Mouse (Mus musculus): ENCODE results near the gene Dab2. TPM values are rescaled to one million over a fixed set of nuclear protein-coding genes. Genes with fewer than 3 reads are reported as not detected.

The Dab2 gene
- polyA plus RNA-seq, 1 experiment from 2014 or later, result 47.5 TPM

- no peaks in the 10 kb centered on the region for H3K4me1 ChIP-seq (replicated peaks; ENCODE audit: control insufficient read depth, insufficient read depth, low read length)
- H3K36me3 ChIP-seq (ENCODE audit: control insufficient read depth, insufficient read depth, low read length), result no peaks in the 10 kb centered on the region
- H3K27me3 ChIP-seq (replicated peaks; ENCODE audit: control insufficient read depth, insufficient read depth, low read length), result no peaks in the 10 kb centered on the region
- H3K4me2 ChIP-seq (ENCODE audit: low read length), result no peak overlapping the region
- no peak overlapping the region for H3K27ac ChIP-seq (ENCODE audit: low read depth)
- H3K4me3 ChIP-seq (ENCODE audit: low read depth, low read length), result no peak overlapping the region
- no peaks in the 10 kb centered on the region for H3K9me3 ChIP-seq (ENCODE audit: control insufficient read depth, low read length)
- ATAC-seq (replicated peaks; ENCODE audit: low FRiP score, low TSS enrichment, low read depth), result no peak
- 87% methylated on average over 6 of the region's 6 CpGs for WGBS
- no peak overlapping the region for H3K9ac ChIP-seq (ENCODE audit: low read length)
- no peak for DNase-seq (ENCODE audit: low spot score)
Measured at GRCm38 (mm10) chr15:6406771-6407170, 107.2 kb downstream of the Dab2 start.

DNA sequence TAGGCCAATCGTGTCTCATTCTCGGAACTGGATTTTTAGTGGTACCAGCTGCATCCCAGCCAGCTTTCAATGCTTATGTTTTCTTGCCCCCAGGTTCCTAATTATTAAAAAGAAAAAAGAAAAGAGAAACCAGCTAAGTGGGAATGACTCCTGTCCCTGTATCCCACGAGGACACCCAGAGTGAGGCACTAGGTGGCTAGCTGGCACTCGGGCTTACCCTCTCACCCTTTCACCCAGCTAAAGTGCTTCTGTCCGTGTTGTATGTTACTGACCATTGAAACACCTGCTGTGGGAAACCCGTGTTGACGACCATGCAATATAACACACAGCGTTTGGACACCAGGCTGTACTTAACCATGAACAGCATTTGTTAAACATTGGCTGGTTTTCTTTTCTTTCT, 109.4 kb downstream of the Dab2 start:
- no peak overlapping the region for H3K9ac ChIP-seq (ENCODE audit: low read length)
- no peaks in the 10 kb centered on the region for H3K4me1 ChIP-seq (replicated peaks; ENCODE audit: control insufficient read depth, insufficient read depth, low read length)
- no peak overlapping the region for H3K4me3 ChIP-seq (ENCODE audit: low read depth, low read length)
- DNase-seq (ENCODE audit: low spot score), result no peak
- H3K36me3 ChIP-seq (ENCODE audit: control insufficient read depth, insufficient read depth, low read length), result no peaks in the 10 kb centered on the region
- no peak for ATAC-seq (replicated peaks; ENCODE audit: low FRiP score, low TSS enrichment, low read depth)
- H3K27me3 ChIP-seq (replicated peaks; ENCODE audit: control insufficient read depth, insufficient read depth, low read length), result no peaks in the 10 kb centered on the region
- H3K9me3 ChIP-seq (ENCODE audit: control insufficient read depth, low read length), result no peaks in the 10 kb centered on the region
- H3K4me2 ChIP-seq (ENCODE audit: low read length), result no peak overlapping the region
- no peak overlapping the region for H3K27ac ChIP-seq (ENCODE audit: low read depth)
- 92% methylated on average over 8 of the region's 8 CpGs for WGBS

- ATAC-seq (replicated peaks; ENCODE audit: low FRiP score, low TSS enrichment, low read depth), result no peak
- Histone ChIP-seq H3K9me3 (ENCODE audit: control insufficient read depth, low read length) (no peaks in the 10 kb centered on the region), H3K9ac (ENCODE audit: low read length) (no peak overlapping the region), H3K4me2 (ENCODE audit: low read length) (no peak overlapping the region), H3K36me3 (ENCODE audit: control insufficient read depth, insufficient read depth, low read length) (no peaks in the 10 kb centered on the region), H3K27ac (ENCODE audit: low read depth) (no peak overlapping the region), H3K4me1 (replicated peaks; ENCODE audit: control insufficient read depth, insufficient read depth, low read length) (no peaks in the 10 kb centered on the region), H3K4me3 (ENCODE audit: low read depth, low read length) (no peak overlapping the region), H3K27me3 (replicated peaks; ENCODE audit: control insufficient read depth, insufficient read depth, low read length) (no peaks in the 10 kb centered on the region)
- no peak for DNase-seq (ENCODE audit: low spot score)
- 80% methylated on average over 3 of the region's 3 CpGs for WGBS
Measured at GRCm38 (mm10) chr15:6410161-6410560, 110.6 kb downstream of the Dab2 start.

DNA sequence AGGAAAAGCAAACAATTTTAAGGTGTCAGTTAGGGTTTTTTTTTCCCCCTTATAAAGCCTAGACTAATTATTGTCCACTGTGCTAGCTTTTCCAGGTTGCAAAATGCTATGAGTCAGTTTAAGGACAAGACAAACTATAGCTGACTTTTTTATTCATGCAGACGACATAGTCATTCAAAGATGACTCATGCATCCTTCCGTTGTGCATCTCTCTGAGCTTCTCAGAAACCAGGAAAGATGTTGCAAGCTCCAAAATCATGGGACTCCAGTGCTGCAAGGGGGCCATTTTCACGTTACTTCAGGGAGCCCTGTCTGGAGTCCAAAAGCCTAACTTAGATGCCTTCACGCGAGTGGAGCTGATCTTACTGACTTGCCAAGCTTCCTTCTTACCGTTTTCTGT, 111.7 kb downstream of the Dab2 start:
- no peak overlapping the region for H3K27ac ChIP-seq (ENCODE audit: low read depth)
- no peak overlapping the region for H3K4me2 ChIP-seq (ENCODE audit: low read length)
- no peak overlapping the region for H3K4me3 ChIP-seq (ENCODE audit: low read depth, low read length)
- DNase-seq (ENCODE audit: low spot score) (no peak), ATAC-seq (replicated peaks; ENCODE audit: low FRiP score, low TSS enrichment, low read depth) (no peak)
- H3K36me3 ChIP-seq (ENCODE audit: control insufficient read depth, insufficient read depth, low read length), result no peaks in the 10 kb centered on the region
- H3K9me3 ChIP-seq (ENCODE audit: control insufficient read depth, low read length), result no peaks in the 10 kb centered on the region
- H3K27me3 ChIP-seq (replicated peaks; ENCODE audit: control insufficient read depth, insufficient read depth, low read length), result no peaks in the 10 kb centered on the region
- H3K4me1 ChIP-seq (replicated peaks; ENCODE audit: control insufficient read depth, insufficient read depth, low read length), result no peaks in the 10 kb centered on the region
- 84% methylated on average over 6 of the region's 6 CpGs for WGBS
- no peak overlapping the region for H3K9ac ChIP-seq (ENCODE audit: low read length)

GRCm38 (mm10) chr15:6415317-6415716, 115.7 kb downstream of the Dab2 start:
- Histone ChIP-seq H3K4me3 (ENCODE audit: low read depth, low read length) (no peak overlapping the region), H3K4me2 (ENCODE audit: low read length) (no peak overlapping the region), H3K9ac (ENCODE audit: low read length) (no peak overlapping the region), H3K27ac (ENCODE audit: low read depth) (no peak overlapping the region), H3K9me3 (ENCODE audit: control insufficient read depth, low read length) (no peaks in the 10 kb centered on the region), H3K27me3 (replicated peaks; ENCODE audit: control insufficient read depth, insufficient read depth, low read length) (no peaks in the 10 kb centered on the region), H3K36me3 (ENCODE audit: control insufficient read depth, insufficient read depth, low read length) (peaks cover 13% of the 10 kb centered on the region), H3K4me1 (replicated peaks; ENCODE audit: control insufficient read depth, insufficient read depth, low read length) (no peaks in the 10 kb centered on the region)
- ATAC-seq (replicated peaks; ENCODE audit: low FRiP score, low TSS enrichment, low read depth), result no peak
- DNase-seq (ENCODE audit: low spot score), result no peak
- 83% methylated on average over 5 of the region's 5 CpGs for WGBS

DNA sequence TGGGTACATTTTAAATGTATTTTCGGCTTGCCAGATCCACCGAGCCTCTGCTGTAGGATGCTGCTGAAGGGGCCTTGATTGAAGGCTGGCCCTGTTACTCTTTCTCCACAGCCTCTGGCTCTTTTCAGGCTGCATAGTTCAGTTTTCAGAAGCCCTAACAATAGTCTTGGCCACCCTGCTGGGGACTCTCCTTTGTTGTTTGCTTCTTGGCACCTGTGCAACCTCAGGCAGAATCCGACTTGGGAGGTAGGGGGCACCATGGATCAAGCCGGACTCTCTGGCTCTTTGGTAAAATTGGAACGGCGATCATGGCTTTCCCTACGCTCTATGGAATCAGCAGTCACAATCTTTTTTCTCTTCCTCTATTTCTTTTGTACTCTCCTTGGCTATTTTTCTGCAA, 132.2 kb downstream of the Dab2 start:
- ATAC-seq (replicated peaks; ENCODE audit: low FRiP score, low TSS enrichment, low read depth), result no peak
- H3K27ac ChIP-seq (ENCODE audit: low read depth), result no peak overlapping the region
- no peak overlapping the region for H3K4me3 ChIP-seq (ENCODE audit: low read depth, low read length)
- no peak for DNase-seq (ENCODE audit: low spot score)
- no peak overlapping the region for H3K4me2 ChIP-seq (ENCODE audit: low read length)
- no peaks in the 10 kb centered on the region for H3K4me1 ChIP-seq (replicated peaks; ENCODE audit: control insufficient read depth, insufficient read depth, low read length)
- H3K27me3 ChIP-seq (replicated peaks; ENCODE audit: control insufficient read depth, insufficient read depth, low read length), result no peaks in the 10 kb centered on the region
- 87% methylated on average over 7 of the region's 7 CpGs for WGBS
- H3K9ac ChIP-seq (ENCODE audit: low read length), result no peak overlapping the region
- peaks cover 36% of the 10 kb centered on the region for H3K36me3 ChIP-seq (ENCODE audit: control insufficient read depth, insufficient read depth, low read length)
- H3K9me3 ChIP-seq (ENCODE audit: control insufficient read depth, low read length), result no peaks in the 10 kb centered on the region

DNA sequence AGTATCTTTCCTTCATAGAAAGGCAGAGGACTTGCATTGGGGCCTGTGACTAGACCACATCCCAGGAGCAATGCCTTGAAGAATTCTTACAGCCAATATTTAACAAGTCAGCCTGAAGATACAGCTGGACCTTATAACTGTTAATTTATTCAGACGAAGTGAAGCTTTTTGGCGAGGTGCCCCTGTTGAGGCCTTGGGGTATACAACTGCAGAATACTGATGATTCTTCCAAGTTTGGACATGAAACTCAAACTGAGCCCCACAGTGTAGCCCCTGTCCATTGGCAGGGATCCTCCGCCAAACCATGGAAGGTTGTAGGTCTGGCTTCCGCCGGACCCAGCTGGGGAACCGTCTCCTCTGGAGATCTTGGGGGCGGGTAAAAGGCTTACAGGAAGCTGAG, 132.8 kb downstream of the Dab2 start:
- Histone ChIP-seq H3K4me2 (ENCODE audit: low read length) (no peak overlapping the region), H3K9me3 (ENCODE audit: control insufficient read depth, low read length) (no peaks in the 10 kb centered on the region), H3K27ac (ENCODE audit: low read depth) (peak overlapping the region; percentile 11; the same call in 1 of the 2 replicates), H3K4me3 (ENCODE audit: low read depth, low read length) (no peak overlapping the region), H3K9ac (ENCODE audit: low read length) (no peak overlapping the region), H3K36me3 (ENCODE audit: control insufficient read depth, insufficient read depth, low read length) (peaks cover 35% of the 10 kb centered on the region), H3K4me1 (replicated peaks; ENCODE audit: control insufficient read depth, insufficient read depth, low read length) (no peaks in the 10 kb centered on the region), H3K27me3 (replicated peaks; ENCODE audit: control insufficient read depth, insufficient read depth, low read length) (no peaks in the 10 kb centered on the region)
- ATAC-seq (replicated peaks; ENCODE audit: low FRiP score, low TSS enrichment, low read depth), result 0 out of 2 replicates have a peak, but pooled peaks have one; percentile 36
- 59% methylated on average over 7 of the region's 7 CpGs for WGBS
- no peak for DNase-seq (ENCODE audit: low spot score)

- Histone ChIP-seq H3K4me1 (replicated peaks; ENCODE audit: control insufficient read depth, insufficient read depth, low read length) (no peaks in the 10 kb centered on the region; the same call in 1 of the 2 replicates), H3K4me3 (ENCODE audit: low read depth, low read length) (no peak overlapping the region), H3K9me3 (ENCODE audit: control insufficient read depth, low read length) (no peaks in the 10 kb centered on the region), H3K9ac (ENCODE audit: low read length) (no peak overlapping the region), H3K27me3 (replicated peaks; ENCODE audit: control insufficient read depth, insufficient read depth, low read length) (no peaks in the 10 kb centered on the region), H3K36me3 (ENCODE audit: control insufficient read depth, insufficient read depth, low read length) (peaks cover 25% of the 10 kb centered on the region), H3K4me2 (ENCODE audit: low read length) (no peak overlapping the region), H3K27ac (ENCODE audit: low read depth) (no peak overlapping the region)
- DNase-seq (ENCODE audit: low spot score) (no peak), ATAC-seq (replicated peaks; ENCODE audit: low FRiP score, low TSS enrichment, low read depth) (no peak)
- 93% methylated on average over 7 of the region's 7 CpGs for WGBS
Measured at GRCm38 (mm10) chr15:6435281-6435680, 135.7 kb downstream of the Dab2 start.

DNA sequence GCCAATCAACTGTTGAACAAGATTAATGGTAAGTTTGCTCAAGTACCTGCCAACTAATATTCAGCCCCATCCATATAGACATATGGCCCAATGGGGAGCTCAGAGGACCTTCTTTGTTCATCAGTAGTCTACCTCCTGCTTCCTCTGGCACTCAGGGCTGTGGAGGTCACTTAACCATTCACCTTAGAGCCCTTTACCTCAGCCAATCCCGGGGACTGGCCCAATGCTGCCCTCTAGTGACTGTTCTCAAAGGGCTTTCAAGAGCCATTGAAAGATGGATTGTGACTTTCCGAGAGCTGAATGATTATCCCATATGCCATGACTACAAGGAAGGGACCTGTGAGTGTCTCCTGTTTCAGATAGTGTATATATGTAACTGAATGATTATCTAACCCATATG, 136.2 kb downstream of the Dab2 start:
- Histone ChIP-seq H3K4me2 (ENCODE audit: low read length) (no peak overlapping the region), H3K4me1 (replicated peaks; ENCODE audit: control insufficient read depth, insufficient read depth, low read length) (no peaks in the 10 kb centered on the region; the same call in 1 of the 2 replicates), H3K27me3 (replicated peaks; ENCODE audit: control insufficient read depth, insufficient read depth, low read length) (no peaks in the 10 kb centered on the region), H3K9ac (ENCODE audit: low read length) (no peak overlapping the region), H3K9me3 (ENCODE audit: control insufficient read depth, low read length) (no peaks in the 10 kb centered on the region), H3K36me3 (ENCODE audit: control insufficient read depth, insufficient read depth, low read length) (peaks cover 21% of the 10 kb centered on the region), H3K27ac (ENCODE audit: low read depth) (no peak overlapping the region), H3K4me3 (ENCODE audit: low read depth, low read length) (no peak overlapping the region)
- WGBS, result 61% methylated on average over 2 of the region's 2 CpGs
- ATAC-seq (replicated peaks; ENCODE audit: low FRiP score, low TSS enrichment, low read depth) (no peak), DNase-seq (ENCODE audit: low spot score) (no peak)

Measured in intestine, embryonic 14.5 days (tissue).